Mouse (Mus musculus) brown adipose tissue, adult 24 weeks (tissue): ENCODE results near the gene Zfp937. TPM values are rescaled to one million over a fixed set of nuclear protein-coding genes. Genes with fewer than 3 reads are reported as not detected.
"Not testable (repeated sequence)": the region's sequence is repeated elsewhere in the genome, so short reads cannot be mapped to it uniquely, and the experiment has no call there.

Source experiments
- H3K27ac ChIP-seq: fragments of 200-500 bp; replicated peaks from 2 replicates; pipeline ENCODE4 v1.5.1; 2012; ENCODE audit warnings: low read depth, mild to moderate bottlenecking, low read length
- H3K4me1 ChIP-seq: fragments of 200-500 bp; 2 replicates; pipeline ENCODE4 v1.6.1; 2012; ENCODE audit warnings: low read length, mixed read lengths; ENCODE audit not compliant: control insufficient read depth, insufficient read depth, insufficient read length
- H3K4me3 ChIP-seq: fragments of 200-500 bp; 2 replicates; pipeline ENCODE4 v1.5.1; 2012; ENCODE audit warnings: low read depth, mild to moderate bottlenecking, low read length, moderate library complexity; ENCODE audit not compliant: insufficient read depth
- polyA plus RNA-seq: library from polyadenylated mRNA; stranded (reverse); fragments of >200 nt; gene quantifications from 2 replicates; pipeline ENCODE4 v1.2.4, GENCODE M21; 2012; ENCODE audit not compliant: missing spikeins, insufficient read depth, insufficient read length

The Zfp937 gene
- polyA plus RNA-seq, result 1.4 and 1.6 TPM in 2 replicates

GRCm38 (mm10) chr2:150217600-150218362 lies at the start of gene Zfp937:
TSS of gene Zfp937 (plus strand) at chr2:150218073.
- peak within 1 kb of the TSS; percentile 63 for H3K4me3 ChIP-seq
- H3K4me1 ChIP-seq, H3K27ac ChIP-seq: not testable (repeated sequence)

GRCm38 (mm10) chr2:150173833-150174232 lies 44.0 kb upstream of the Zfp937 start:
- no peaks in the 10 kb centered on the region for H3K4me1 ChIP-seq
- no peak overlapping the region for H3K27ac ChIP-seq
- no peak overlapping the region for H3K4me3 ChIP-seq

- not testable (repeated sequence) for H3K4me1 ChIP-seq, H3K4me3 ChIP-seq, H3K27ac ChIP-seq
These were observed 38.3 kb upstream of the Zfp937 start, which contains the start of gene Gm10770 for GRCm38 (mm10) chr2:150179579-150179978. TSS of gene Gm10770 (minus strand) at chr2:150179679.

GRCm38 (mm10) chr2:150181046-150181445 lies 36.8 kb upstream of the Zfp937 start:
- H3K4me1 ChIP-seq, H3K27ac ChIP-seq, H3K4me3 ChIP-seq: not testable (repeated sequence)

- not testable (repeated sequence) for H3K27ac ChIP-seq, H3K4me1 ChIP-seq, H3K4me3 ChIP-seq
These were observed 36.3 kb upstream of the Zfp937 start, which contains the start of gene Gm14139 for GRCm38 (mm10) chr2:150181570-150181999. TSS of gene Gm14139 (plus strand) at chr2:150181755.

- H3K27ac ChIP-seq, H3K4me1 ChIP-seq: not testable (repeated sequence)
- H3K4me3 ChIP-seq, result peak overlapping the region; percentile 63
These were observed 471 bp downstream of the Zfp937 start for GRCm38 (mm10) chr2:150218363-150218725.

- H3K27ac ChIP-seq, H3K4me3 ChIP-seq, H3K4me1 ChIP-seq: not testable (repeated sequence)
These were observed 5.4 kb downstream of the Zfp937 start for GRCm38 (mm10) chr2:150223263-150223662.

- H3K4me3 ChIP-seq, result no peak overlapping the region
- H3K27ac ChIP-seq, result no peak overlapping the region
- no peaks in the 10 kb centered on the region for H3K4me1 ChIP-seq
These were observed 25.3 kb downstream of the Zfp937 start for GRCm38 (mm10) chr2:150243211-150243610.

- not testable (repeated sequence) for H3K27ac ChIP-seq
These were observed 37.6 kb downstream of the Zfp937 start, which contains the start of gene Gm21994 for GRCm38 (mm10) chr2:150255491-150255890. TSS of gene Gm21994 (minus strand) at chr2:150255591.

GRCm38 (mm10) chr2:150256861-150257260 lies 39.0 kb downstream of the Zfp937 start:
- H3K4me3 ChIP-seq, H3K27ac ChIP-seq, H3K4me1 ChIP-seq: not testable (repeated sequence)

More at GRCm38 (mm10) chr2:150255491-150255890, 37.6 kb downstream of the Zfp937 start, which contains the start of gene Gm21994:
- H3K4me1 ChIP-seq, H3K4me3 ChIP-seq: not testable (repeated sequence)

GRCm38 (mm10) chr2:150257291-150257690 lies 39.4 kb downstream of the Zfp937 start, which contains the start of gene Gm14124:
TSS of gene Gm14124 (plus strand) at chr2:150257517.
- H3K4me3 ChIP-seq, result not testable (repeated sequence)

More at GRCm38 (mm10) chr2:150257291-150257690, 39.4 kb downstream of the Zfp937 start, which contains the start of gene Gm14124:
- H3K27ac ChIP-seq, H3K4me1 ChIP-seq: not testable (repeated sequence)

Other genes with a start within 250 kb of the Zfp937 start
- gene Zfp120, start 81.4 kb upstream of the Zfp937 start, polyA plus RNA-seq, result 5.9 and 7.8 TPM in 2 replicates
- gene Gm10770, start 38.4 kb upstream of the Zfp937 start, polyA plus RNA-seq, result not detected in 2 replicates
- gene Gm14139, start 36.3 kb upstream of the Zfp937 start, polyA plus RNA-seq, result not detected in 2 replicates
- gene Gm21994, start 37.5 kb downstream of the Zfp937 start, polyA plus RNA-seq, result 1.2 TPM in 1 of 2 replicates, not detected in the other
- not detected in 2 replicates for gene Gm14124, start 39.4 kb downstream of the Zfp937 start, polyA plus RNA-seq
- not detected in 2 replicates for gene Gm10130, start 105.6 kb downstream of the Zfp937 start, polyA plus RNA-seq
- gene 3300002I08Rik, start 144.7 kb downstream of the Zfp937 start, polyA plus RNA-seq, result 1.6 TPM in 1 of 2 replicates, not detected in the other
- 1.7 TPM in 2 replicates for gene Zfp442, start 233.4 kb downstream of the Zfp937 start, polyA plus RNA-seq